Mouse (Mus musculus) frontal cortex, adult (tissue): ENCODE measurements at regions not wholly inside any gene's neighbourhood (a gene's known extent, or its start where the extent isn't known, plus 50 kb on each side); places are given as distances from the start of the nearest gene placed in this dataset.

ENCODE experiments used
- ATAC-seq: cut with Nextera tagmentation; 2 replicates; pipeline ENCODE4 v1.9.2; 2017; ENCODE audit warnings: mild to moderate bottlenecking, moderate library complexity, mixed read lengths; ENCODE audit not compliant: low TSS enrichment

DNA sequence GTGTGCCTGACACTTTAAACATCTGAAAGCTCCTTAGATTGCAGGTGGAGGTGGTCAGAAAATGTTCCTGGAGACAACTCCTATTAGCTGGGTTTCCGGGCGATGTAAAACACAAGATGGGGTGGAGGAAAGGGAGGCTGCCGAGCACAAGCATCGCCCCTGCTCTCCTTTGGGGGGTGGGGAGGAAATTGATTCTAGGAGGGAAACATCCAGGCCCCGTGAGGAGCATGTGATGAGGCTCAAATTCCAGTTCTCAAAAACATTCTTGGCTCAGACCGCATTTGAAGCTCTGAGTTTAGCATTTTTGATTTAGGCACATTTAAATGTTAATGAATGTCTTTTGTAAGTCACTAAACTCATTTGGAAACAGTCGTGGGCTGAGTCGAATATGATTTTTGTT is 105.5 kb downstream of the Rpl14 start:
- ATAC-seq: no peak

DNA sequence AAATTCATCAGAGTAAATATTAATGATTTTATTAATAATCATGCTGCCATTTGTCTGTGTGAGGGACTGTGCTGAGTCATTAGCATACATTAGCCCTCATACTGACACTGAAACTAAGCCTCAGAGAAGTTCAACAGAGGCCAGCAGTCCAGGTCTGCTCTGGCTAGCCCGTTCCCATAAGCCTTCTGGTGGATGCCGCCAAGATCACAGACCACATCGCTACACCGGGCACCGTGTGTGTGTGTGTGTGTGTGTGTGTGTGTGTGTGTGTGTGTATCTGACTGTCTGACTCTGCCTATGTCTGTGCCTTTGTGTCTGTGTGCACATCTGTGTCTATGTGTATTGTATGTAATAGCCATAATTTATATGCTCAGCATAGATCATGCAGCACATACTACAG is 106.0 kb downstream of the Rpl14 start:
- ATAC-seq: no peak

DNA sequence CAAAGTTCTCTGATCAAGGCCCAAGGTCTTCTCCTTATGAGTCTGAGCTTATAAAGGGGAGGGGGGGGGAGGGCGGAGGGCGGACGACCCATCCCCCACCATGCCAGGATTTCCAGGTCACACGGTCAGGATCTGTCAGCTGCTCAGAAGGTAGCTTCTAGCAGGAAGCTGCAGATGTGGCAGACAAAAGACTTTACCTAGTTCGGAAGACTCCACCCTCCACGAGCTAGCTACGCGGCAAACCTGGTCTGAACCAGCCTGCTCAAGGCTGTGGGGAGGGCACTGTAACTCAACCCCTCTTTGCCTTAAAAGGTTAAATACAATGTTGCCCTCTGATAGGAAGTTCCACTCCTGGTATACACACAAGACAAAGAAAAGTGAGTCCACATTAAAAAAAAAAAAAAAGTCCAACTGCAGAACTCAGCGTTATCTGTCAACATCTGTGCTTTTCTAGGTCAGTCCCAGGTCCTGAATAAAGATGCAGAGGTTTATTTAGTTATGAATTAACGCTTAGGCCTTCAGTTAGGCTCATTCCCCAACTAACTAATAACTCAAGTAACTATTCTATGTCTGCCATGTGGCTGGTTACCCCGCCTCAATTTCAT is 108.7 kb downstream of the Rpl14 start:
- no peak for ATAC-seq

DNA sequence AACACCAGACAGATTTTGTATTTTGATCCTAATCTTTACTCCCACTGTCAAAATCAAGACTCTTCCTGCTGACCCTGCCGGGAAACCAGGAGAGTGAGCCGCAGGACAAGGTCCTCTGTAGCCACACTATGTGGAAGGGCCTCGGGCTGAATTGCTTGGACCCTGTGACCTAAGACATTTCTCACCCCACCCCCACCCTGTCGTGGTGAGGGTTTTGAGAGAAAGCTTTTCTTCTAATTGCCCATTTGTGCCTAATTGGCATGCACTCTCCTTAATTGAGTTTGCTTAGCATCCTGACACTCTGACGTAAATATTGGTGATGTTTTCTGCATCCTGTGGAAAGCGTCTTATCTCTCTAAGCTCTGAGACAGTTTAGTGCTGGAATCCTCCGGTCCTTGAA is 110.2 kb downstream of the Rpl14 start:
- no peak for ATAC-seq

DNA sequence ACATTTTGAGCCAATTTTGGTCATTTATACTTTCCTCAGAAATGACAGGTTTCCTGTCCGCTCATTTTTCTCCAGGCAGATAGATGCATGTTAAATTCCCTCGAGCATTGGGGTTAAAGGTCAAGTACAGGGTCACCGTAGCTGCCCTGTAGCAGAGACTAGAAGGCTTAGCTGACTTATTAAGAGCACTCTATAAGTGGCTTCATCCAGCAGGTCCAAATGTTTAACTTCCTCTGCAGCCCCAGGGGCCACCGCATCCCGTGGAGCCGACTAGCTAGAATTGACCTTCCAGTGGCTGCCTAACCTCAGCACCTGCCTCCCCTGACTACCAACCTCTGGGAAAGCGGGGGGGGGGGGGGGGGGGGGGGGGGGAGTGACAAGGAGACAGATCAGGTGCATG is 114.7 kb downstream of the Rpl14 start:
- ATAC-seq: no peak

DNA sequence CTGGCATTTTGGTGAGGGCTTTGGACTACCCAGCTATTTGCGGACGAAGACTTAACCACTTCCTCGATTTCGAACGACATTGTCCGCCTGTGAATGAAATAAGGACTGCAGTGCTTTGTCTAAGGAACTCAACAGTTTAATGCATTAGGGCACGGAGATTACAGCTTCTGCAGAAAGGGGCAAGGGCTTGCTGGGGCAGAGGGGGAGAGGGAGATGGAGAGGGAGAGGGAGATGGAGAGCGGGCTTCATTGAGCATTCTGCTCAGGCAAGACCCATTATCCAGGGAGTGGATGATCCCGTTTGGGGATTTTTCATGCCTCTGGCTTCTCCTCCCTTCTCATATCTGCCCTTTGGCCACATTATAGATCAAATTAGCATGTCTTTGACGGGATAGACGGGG is 117.8 kb downstream of the Rpl14 start:
- ATAC-seq: no peak

DNA sequence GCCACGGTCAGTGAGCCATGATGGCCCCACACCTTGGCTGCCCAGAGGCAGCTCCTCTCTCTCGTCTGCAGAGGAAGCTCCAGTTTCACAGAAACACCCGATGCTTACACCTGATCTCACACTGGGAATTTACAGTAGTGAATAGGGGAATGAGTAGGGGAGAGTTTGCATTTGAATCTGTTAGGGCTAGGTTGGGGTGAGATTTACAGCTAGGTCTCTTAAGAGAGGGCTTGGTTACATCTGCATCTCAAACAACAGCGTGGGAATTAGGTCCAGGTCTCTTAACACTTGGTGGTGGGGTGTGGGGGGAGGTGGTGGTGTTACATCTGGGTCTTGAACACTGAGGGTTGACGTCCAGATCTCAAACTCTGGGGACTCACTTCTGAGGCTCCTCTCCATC is 119.3 kb downstream of the Rpl14 start:
- no peak for ATAC-seq

DNA sequence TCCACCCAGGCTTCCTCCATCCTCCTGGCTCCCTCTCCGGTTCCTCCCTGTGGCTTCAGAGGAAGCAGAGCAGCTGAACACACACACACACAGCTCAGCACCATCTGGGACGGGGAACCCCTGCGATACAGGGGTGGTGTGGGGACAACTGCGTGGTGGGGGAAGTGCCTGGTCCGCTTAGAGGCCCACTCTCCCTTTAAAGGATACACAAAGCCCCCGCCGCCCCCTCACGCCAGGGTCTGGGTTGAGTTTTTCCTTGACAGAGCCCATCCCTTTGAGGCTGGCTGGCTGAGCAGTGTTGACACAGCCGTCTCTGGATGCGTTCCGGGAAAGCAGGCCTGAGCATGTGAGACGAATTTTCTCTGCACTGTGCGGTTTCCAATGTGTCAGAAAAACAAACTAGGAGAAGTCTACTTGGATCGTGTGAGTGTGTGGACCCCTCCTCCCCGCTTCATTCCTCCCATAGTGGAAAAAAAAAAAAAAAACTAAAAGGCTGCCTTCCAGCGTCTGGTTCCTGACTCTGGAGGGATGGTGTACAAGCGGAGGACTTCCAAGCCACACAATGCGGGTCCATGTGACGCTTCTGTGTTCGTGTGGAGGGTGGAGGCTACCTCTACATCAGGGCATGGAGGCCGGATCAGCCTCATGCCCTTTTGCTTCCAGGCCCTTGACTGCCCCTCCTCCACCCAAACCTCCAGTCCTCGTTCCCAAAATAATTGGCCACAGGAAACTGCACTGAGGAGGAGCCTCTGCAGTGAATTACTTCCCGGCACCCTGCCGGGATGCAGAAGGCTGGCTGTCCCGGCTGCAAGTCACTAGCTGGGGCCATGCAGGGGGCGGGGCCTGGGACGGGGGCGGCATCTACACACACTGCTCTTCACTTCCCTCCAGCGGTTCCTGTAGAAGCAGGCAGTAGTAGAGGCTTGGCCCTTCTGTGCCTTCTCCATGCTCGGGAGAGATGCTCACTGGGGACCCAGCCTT is 120.0 kb downstream of the Rpl14 start:
- ATAC-seq: peak; percentile 88

DNA sequence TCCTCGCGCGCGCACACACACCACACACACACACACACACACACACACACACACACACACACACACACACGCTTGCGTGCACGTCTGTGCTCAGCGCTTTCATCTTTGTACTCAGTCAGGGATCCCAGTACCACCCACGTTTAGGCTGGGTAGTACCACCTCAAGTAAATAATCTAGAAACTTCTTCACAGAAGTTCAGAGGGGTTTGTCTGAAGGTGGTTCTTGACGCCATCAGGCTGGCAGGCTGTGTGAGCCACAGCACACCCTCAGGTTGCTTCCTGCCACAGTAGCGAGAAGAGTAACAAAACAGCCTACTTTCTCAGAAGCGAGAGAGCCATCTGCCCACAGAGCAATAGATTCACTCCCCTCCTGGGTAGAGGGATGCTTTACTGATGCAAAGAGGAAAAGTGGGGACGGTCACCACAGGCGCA is 120.7 kb downstream of the Rpl14 start:
- ATAC-seq: peak; percentile 65

DNA sequence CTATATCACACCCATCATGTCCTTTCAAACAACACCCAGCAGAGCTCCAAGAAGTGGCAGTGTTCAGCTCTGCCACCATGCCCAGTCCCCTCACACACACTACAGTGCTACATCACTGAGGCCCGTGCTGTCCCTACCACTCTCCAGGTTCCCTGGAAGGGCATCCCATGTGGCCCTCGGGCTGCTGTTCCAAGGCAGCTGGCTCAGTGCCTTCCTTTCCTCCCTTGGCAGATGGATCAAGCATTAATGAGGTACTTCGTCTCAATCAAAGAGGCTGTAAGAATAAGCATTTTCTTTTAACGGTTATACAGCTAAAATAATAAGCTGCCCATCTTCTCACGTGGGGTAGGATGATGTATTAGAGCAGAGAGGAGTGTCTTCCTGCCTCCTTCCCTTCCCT is 123.2 kb downstream of the Rpl14 start:
- no peak for ATAC-seq

DNA sequence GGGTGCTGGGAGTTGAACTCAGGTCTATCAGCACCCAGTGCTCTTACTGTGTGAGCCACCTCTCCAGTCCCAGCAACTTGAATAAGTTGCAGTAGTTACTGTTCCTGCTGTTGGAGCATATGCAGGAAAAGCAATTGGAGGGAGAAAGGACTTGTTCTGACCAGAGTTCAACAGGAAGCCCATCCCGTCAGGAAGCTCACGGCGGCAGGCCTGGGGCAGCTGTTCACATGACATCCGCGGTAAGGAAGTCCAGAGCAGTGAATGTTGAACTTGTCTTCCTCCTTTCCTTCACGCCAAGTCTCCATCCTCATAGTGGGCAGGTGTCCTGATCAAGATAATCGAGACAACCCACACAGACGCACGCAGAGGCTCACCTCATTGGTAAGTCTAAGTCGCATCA is 124.7 kb downstream of the Rpl14 start:
- ATAC-seq: no peak

DNA sequence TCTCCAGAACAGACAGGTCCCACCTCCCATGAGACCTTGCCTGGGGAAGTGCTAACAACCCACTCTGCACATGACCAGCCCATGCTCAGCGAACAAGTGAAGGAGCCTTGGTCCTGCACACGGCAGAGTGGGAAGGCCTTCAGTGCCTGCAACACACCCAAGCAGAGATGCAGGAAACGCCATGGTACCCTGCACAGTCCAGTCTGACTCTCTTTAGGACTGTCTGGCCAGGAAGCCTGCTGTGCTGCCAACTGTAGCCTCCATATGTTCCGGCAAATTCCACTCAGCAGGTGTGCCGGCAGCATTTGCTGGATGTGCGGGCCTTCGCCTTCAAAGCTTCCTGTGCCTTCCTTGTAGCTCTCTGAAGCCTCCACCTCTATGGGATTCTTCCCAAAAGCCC is 126.5 kb downstream of the Rpl14 start:
- peak; percentile 13; the same call in 1 of the 2 replicates for ATAC-seq

DNA sequence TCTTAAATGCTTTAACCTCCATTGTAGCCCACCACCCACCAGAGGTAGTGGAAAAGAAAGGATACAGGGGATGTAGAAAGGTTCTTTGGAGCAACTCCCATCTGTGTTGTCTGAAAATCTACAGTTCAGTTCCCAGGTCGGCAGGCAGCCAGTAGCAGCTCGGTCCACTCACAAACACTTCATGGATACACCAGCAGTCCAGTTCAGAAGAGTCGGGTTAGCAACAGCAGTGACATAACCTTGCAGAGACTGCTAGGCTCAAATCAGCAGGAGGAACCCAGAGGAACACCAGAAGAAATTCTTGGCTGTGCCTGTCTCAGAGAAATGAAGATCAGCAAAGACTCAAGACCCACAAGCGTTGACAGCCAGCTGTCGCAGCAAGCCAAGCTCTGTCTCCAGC is 128.5 kb downstream of the Rpl14 start:
- ATAC-seq: no peak

DNA sequence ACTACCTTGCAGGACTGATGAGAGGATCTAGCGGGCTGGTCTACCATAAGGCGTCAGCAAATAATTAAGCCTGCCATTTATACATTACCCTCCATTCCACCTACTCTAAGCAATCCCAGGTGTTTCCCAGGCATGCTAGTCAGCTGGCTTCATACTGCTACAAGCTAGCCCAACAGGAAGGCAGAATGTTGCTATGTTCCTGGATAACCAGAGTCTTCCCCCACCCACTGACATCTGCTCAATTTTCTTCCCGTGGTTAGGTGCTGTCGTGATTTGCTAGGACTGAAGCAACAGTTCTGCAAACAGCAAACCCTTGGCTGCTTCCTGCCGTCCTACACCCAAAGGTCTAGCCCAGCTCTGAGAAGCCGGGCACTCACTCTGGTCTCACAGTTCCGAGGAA is 131.6 kb downstream of the Rpl14 start:
- peak; percentile 83 for ATAC-seq

DNA sequence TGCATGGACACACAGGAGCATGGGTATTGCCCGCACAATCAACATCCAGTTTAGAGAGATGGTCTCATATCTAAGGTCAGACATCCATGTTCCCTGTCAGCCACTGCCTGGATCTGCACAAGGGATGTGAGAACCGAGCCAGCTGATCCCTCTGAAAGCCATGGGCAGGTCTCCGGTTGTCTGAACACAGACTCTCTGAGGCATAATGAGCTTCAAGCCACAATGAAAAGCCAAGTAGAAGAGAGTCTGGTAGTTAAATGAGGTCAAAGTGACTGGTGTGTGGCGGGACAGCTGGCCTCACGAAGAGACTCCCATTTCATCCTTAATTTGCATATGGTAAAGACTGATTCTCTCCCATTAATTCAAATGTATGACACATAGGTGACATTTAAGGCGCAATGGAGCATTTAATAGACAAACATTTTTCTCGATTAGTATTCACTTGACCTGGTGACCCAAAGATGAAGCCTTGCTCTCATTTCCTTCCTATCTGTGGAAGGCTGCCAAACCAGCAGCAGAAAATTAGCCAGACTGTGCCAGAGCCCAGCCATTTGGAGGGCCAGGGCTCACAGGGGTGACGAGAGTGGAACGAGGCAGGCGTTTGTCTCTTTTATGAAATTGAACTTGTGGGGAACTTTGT is 132.2 kb downstream of the Rpl14 start:
- ATAC-seq: no peak

DNA sequence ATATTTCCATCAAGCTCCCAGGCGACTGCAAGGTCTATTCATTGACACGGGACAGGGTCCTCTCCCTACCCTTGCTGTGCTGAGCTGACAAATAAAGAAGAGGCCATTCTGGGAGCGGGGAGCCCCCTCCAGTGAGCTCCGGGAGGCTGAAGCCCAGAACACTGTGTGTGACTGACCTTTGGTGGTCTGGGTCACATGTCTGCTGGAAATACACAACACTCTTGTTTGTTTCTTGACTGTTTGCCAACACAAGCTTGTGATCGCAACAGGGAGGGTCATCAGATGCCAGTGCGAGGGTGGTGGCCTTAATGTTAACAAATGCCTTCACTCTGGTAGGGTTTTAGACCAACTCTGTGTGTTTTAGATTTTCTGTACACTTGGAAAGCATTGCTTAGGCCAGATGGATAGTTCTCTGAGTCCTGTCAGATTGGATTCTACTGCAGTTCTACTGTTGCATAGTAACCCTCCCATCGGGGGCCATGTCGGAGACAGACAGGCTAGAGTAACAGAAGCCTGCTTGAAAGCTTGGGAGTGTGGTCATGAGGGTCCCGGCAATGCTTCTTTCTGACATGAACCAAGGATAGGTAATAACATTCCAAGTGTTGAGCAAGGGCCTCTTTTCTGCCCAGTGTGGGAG is 135.4 kb downstream of the Rpl14 start:
- no peak for ATAC-seq

DNA sequence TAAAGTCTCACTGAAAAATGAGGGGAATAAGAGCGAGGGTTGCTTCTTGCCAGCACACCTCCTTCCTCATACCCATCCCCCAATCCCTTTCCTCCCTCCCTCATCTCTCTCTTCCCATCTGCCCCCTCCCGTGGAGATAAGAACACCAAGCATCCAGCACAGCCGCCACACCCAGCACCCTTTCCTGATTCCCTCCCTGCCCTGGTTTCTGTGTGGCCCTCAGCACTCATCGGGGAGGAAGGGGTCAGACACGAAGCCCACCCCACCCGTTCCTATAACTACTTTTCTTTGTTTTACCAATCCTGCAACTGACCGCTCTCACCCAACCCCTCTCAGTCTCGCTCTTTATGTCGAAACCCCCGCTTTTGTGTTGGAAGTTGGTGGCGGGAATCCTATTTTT is 137.3 kb downstream of the Rpl14 start:
- no peak for ATAC-seq

DNA sequence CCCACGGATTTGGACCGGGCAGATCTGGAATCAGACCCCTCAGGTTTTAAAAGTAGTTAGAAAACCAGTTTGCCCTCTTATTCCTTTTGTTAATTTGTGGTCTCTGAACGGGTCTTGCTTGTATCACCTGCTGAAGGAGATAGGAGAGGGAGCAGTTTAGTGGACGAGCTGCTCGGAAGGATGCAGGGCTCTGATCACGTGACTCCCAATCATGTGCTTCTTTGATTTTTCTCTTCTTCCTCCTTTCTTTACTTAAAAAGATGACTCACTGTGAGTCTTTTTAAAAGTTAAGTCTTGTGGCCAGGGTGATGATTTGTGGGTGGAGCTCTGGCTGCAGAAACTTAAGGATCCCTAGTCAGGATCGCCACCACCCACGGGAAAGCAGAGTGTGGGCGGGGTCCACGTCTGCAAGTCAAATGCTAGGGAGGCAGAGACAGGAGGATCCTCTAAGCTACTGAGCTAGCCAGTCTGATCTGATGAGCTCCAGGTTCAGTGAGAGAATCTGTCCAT is 138.0 kb downstream of the Rpl14 start:
- ATAC-seq: no peak

DNA sequence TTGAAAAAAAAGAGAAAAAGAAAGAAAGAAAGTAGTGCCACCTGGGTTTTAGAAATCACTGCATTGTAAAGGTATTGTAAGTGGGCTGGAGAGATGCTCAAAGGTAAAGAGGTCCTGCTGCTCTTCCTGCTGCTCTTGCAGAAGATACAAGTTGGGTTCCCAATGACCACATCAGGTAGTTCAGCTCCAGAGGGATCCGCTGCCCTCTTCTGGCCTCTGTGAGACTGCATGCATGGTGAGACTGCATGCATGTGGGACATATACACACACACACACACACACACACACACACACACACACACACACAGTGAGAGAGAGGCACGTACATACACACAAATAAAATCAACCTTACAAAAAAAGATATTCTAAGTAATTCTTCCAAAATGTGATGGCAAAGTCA is 141.7 kb downstream of the Rpl14 start:
- ATAC-seq: no peak

DNA sequence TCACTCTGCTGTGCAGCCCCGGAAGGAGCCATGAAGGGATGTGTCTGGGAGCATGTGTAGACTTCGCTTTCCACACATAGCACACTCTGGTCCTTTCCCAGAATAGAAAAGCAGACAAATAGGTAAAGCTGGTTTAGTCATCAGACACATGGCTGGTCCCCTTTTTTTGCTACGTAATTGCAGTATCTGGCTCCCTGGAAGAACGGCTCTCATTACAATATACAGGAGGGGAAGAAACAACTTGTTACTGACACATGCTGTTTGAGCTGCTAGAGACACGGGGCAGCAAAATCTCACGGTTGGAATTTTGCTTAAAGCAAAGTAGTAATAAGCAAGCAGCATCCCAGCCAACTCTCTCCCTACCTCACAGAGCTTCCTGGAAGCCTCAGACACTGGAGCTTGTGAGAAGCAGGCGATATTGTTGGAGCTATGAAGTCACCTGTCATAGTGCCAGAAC is 144.4 kb downstream of the Rpl14 start:
- peak; percentile 89 for ATAC-seq

DNA sequence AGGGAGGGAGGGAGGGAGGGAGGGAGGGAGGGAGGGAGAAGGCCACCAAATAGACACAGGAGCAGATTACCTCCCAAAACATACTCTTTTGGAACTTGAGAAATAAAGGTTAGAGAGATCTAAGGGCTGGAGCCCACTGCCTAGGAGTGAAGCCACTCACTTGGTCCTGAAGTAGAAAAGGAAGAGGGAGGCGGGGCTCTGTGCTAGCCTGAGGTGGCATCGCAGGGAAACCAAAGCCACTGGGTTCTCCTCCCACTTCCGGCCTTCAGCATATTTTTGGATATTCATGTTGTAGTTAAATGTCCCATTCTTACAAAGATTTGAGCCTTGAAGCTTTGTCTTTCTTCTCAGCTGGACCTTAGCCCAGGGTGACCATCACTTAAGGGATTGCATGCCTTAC is 147.6 kb downstream of the Rpl14 start:
- no peak for ATAC-seq
